ENCODE assay signal across 11 mouse cellular contexts in genomic region chr4:100045164-100045906, GRCm38 (mm10). TPM values are rescaled to one million over a fixed set of nuclear protein-coding genes. Genes with fewer than 3 reads are reported as not detected.
A peak's percentile ranks its signal among the peaks of the same experiment; 100 is the strongest.
DNase-seq lines count a peak whose midpoint lies in the region; ATAC-seq and TF ChIP-seq lines count a peak whose summit lies in the region.
"Had no signal": no experiment of that assay in that cellular context is flagged by ENCODE, and none has a peak within 500 bp of the region (broad histone marks: within the 10 kb centered on the region; RNA-seq: fewer than 3 reads in every experiment).

No protein-coding gene starts in this region.

- WGBS in embryonic facial prominence, embryonic 14.5 days = 52% methylated on average over 15 of the region's 15 CpGs
- WGBS in stomach, postnatal 0 days = 42% methylated on average over 15 of the region's 15 CpGs
- 88% methylated on average over 15 of the region's 15 CpGs for WGBS in forebrain, embryonic 13.5 days

- peak; percentile 59 for DNase-seq in lung, postnatal 10 days
- DNase-seq in lung, postnatal 14 days = no peak
- DNase-seq in embryonic facial prominence, embryonic 14.5 days (ENCODE audit: low spot score) = peak; percentile 81
- DNase-seq in heart, postnatal 14 days = peak; percentile 48 to 67
- no peak for DNase-seq in stomach, postnatal 0 days (ENCODE audit: low spot score)
- DNase-seq in right cerebral cortex, postnatal 14 days = no peak
- DNase-seq: adrenal gland, adult 2 months; kidney, adult 8-10 months; right cerebral cortex, adult 18-20 months had no signal

- no peak overlapping the region for H3K4me2 ChIP-seq in embryonic facial prominence, embryonic 14.5 days (ENCODE audit: low read depth, low read length)
- H3K4me2 ChIP-seq in stomach, postnatal 0 days (replicated peaks; ENCODE audit: low read depth) = no peak overlapping the region
- no peak overlapping the region for H3K4me2 ChIP-seq in forebrain, embryonic 13.5 days

- no peak for TF ChIP-seq EP300 in stomach, postnatal 0 days (optimal IDR thresholded peaks at IDR 0.05)

- no peaks in the 10 kb centered on the region for H3K36me3 ChIP-seq in embryonic facial prominence, embryonic 14.5 days (ENCODE audit: control insufficient read depth, insufficient read depth, low read length)
- H3K36me3 ChIP-seq in stomach, postnatal 0 days (ENCODE audit: control insufficient read depth, insufficient read depth, low read length) = no peaks in the 10 kb centered on the region
- H3K36me3 ChIP-seq in forebrain, embryonic 13.5 days (ENCODE audit: poor library complexity, severe bottlenecking) = no peaks in the 10 kb centered on the region

- no peaks in the 10 kb centered on the region for H3K27me3 ChIP-seq in embryonic facial prominence, embryonic 14.5 days (replicated peaks; ENCODE audit: control insufficient read depth, insufficient read depth, low read length)
- H3K27me3 ChIP-seq in stomach, postnatal 0 days (ENCODE audit: control insufficient read depth, insufficient read depth, low read length) = no peaks in the 10 kb centered on the region
- H3K27me3 ChIP-seq in forebrain, embryonic 13.5 days = no peaks in the 10 kb centered on the region

- no peak overlapping the region for H3K27ac ChIP-seq in embryonic facial prominence, embryonic 14.5 days (replicated peaks; ENCODE audit: low read depth, low read length)
- H3K27ac ChIP-seq in stomach, postnatal 0 days (replicated peaks) = 0 out of 2 replicates have a peak overlapping the region, but pooled peaks have one; percentile 4
- no peak overlapping the region for H3K27ac ChIP-seq in forebrain, embryonic 13.5 days

- ATAC-seq in embryonic facial prominence, embryonic 14.5 days (ENCODE audit: low read depth) = peak; percentile 56
- peak; percentile 61; the same call in 1 of the 2 replicates for ATAC-seq in stomach, postnatal 0 days (ENCODE audit: low FRiP score, low TSS enrichment)
- no peak for ATAC-seq in forebrain, embryonic 13.5 days

- intact Hi-C loops in heart, postnatal 14 days (cut with DNase I) = no loop called here

- H3K9me3 ChIP-seq in embryonic facial prominence, embryonic 14.5 days (ENCODE audit: control insufficient read depth, low read length) = no peaks in the 10 kb centered on the region
- H3K9me3 ChIP-seq in stomach, postnatal 0 days (ENCODE audit: control insufficient read depth, low read length) = no peaks in the 10 kb centered on the region
- no peaks in the 10 kb centered on the region for H3K9me3 ChIP-seq in forebrain, embryonic 13.5 days (replicated peaks)

- H3K9ac ChIP-seq in embryonic facial prominence, embryonic 14.5 days (ENCODE audit: low read depth, low read length) = no peak overlapping the region
- no peak overlapping the region for H3K9ac ChIP-seq in stomach, postnatal 0 days (ENCODE audit: low read length)
- no peak overlapping the region for H3K9ac ChIP-seq in forebrain, embryonic 13.5 days

- H3K4me1 ChIP-seq in embryonic facial prominence, embryonic 14.5 days (ENCODE audit: control insufficient read depth, insufficient read depth, low read length) = peaks cover 7% of the 10 kb centered on the region
- H3K4me1 ChIP-seq in stomach, postnatal 0 days (replicated peaks; ENCODE audit: control insufficient read depth, insufficient read depth) = 0 out of 2 replicates have a peak, but pooled peaks cover 2% of the 10 kb centered on the region
- H3K4me1 ChIP-seq in forebrain, embryonic 13.5 days = no peaks in the 10 kb centered on the region

- TF ChIP-seq CTCF in stomach, postnatal 0 days (IDR thresholded peaks at IDR 0.05; ENCODE audit: low read depth) = no peak

- H3K4me3 ChIP-seq in embryonic facial prominence, embryonic 14.5 days (ENCODE audit: low read depth, low read length) = no peak overlapping the region
- no peak overlapping the region for H3K4me3 ChIP-seq in stomach, postnatal 0 days (ENCODE audit: low read depth, low read length)
- no peak overlapping the region for H3K4me3 ChIP-seq in forebrain, embryonic 13.5 days

RNA-seq across cellular contexts. Expression of gene Ror1, which starts 50.3 kb away (rescaled TPM):
- 10.2 and 13.0 TPM in 2 replicates for polyA plus RNA-seq in embryonic facial prominence, embryonic 14.5 days (2014; fragmentation: Nextera tagmentation; extraction: Ambion mirVana)
- total RNA-seq in heart, postnatal 14 days (2021) = 10 to 100 TPM in 1 of 2 experiments, 1 to 10 TPM in 1; 9.3 to 12.0 TPM
- polyA plus RNA-seq in stomach, postnatal 0 days (2015; fragmentation: Nextera tagmentation; extraction: Ambion mirVana) = 2.6 and 3.1 TPM in 2 replicates
- polyA plus RNA-seq in forebrain, embryonic 13.5 days (2015; fragmentation: Nextera tagmentation; extraction: Ambion mirVana) = 0.76 and 0.84 TPM in 2 replicates
- total RNA-seq: MEL had no signal

Comparison
In these comparisons a context has a peak if more than half of its experiments do, and no peak if none do; other contexts are left out.
1. DNase-seq: peak in lung, postnatal 10 days (single experiment), embryonic facial prominence, embryonic 14.5 days (single experiment) and heart, postnatal 14 days (2 of 2); none in lung, postnatal 14 days (single experiment), stomach, postnatal 0 days (single experiment) and right cerebral cortex, postnatal 14 days (single experiment).